Mouse (Mus musculus) lung, embryonic 16.5 days (tissue): ENCODE measurements around the gene Ttyh2. TPM values are rescaled to one million over a fixed set of nuclear protein-coding genes. Genes with fewer than 3 reads are reported as not detected.
A peak's percentile ranks its signal among the peaks of the same experiment; 100 is the strongest.

ENCODE experiments used
- ATAC-seq: fragments of 200-750 bp; cut with Nextera tagmentation; 2 replicates; pipeline ENCODE4 v1.8.0; 2017; ENCODE audit warnings: low read depth, mild to moderate bottlenecking, moderate library complexity
- H3K27ac ChIP-seq: fragments of 300-500 bp; sonication (generic); 2 replicates; pipeline ENCODE4 v1.5.1; 2014; ENCODE audit warnings: mild to moderate bottlenecking, control low read depth, low read length
- H3K27me3 ChIP-seq: fragments of 300-500 bp; sonication (generic); 2 replicates; pipeline ENCODE4 v1.6.1; 2014; ENCODE audit warnings: low read depth, low read length, mixed read lengths; ENCODE audit not compliant: control insufficient read depth, insufficient read depth
- H3K36me3 ChIP-seq: fragments of 300-500 bp; sonication (generic); 2 replicates; pipeline ENCODE4 v1.6.1; 2014; ENCODE audit warnings: low read length; ENCODE audit not compliant: control insufficient read depth, insufficient read depth
- H3K4me1 ChIP-seq: fragments of 300-500 bp; sonication (generic); replicated peaks from 2 replicates; pipeline ENCODE4 v1.6.1; 2014; ENCODE audit warnings: low read length, mixed read lengths; ENCODE audit not compliant: control insufficient read depth, insufficient read depth
- H3K4me2 ChIP-seq: fragments of 300-500 bp; sonication (generic); 2 replicates; pipeline ENCODE4 v1.6.1; 2014; ENCODE audit warnings: low read depth, low read length, control low read depth
- H3K4me3 ChIP-seq: fragments of 300-500 bp; sonication (generic); 2 replicates; pipeline ENCODE4 v1.5.1; 2014; ENCODE audit warnings: mild to moderate bottlenecking, low read length, control low read depth
- H3K9ac ChIP-seq: fragments of 300-500 bp; sonication (generic); 2 replicates; pipeline ENCODE4 v1.6.1; 2014; ENCODE audit warnings: low read length, control low read depth
- H3K9me3 ChIP-seq: fragments of 300-500 bp; sonication (generic); 2 replicates; pipeline ENCODE4 v1.6.1; 2016; ENCODE audit warnings: low read length; ENCODE audit not compliant: control insufficient read depth
- WGBS: fragments of 180-500 bp; shearing (Covaris S2); extraction: QIAGEN DNeasy Blood & Tissue Kit; methylation state at CpG from one replicate; pipeline ENCODE4 v1.1.7; 2014; 5-methylcytosine and 5-hydroxymethylcytosine counted together
- polyA plus RNA-seq: library from polyadenylated mRNA; unstranded; fragments of >200 nt; fragmentation: Nextera tagmentation; extraction: Ambion mirVana; gene quantifications from 2 replicates; pipeline ENCODE4 v1.2.1, GENCODE M21; 2015

Ttyh2 gene
- polyA plus RNA-seq, 1 experiment from 2014 or later, result 13.7 TPM

GRCm38 (mm10) chr11:114654552-114654951, 20.7 kb upstream of the Ttyh2 start:
- 0 out of 2 replicates have a peak, but pooled peaks have one; percentile 15 for ATAC-seq
- Histone ChIP-seq H3K4me2 (no peak overlapping the region), H3K4me3 (no peak overlapping the region), H3K36me3 (no peaks in the 10 kb centered on the region), H3K4me1 (no peaks in the 10 kb centered on the region), H3K9me3 (no peaks in the 10 kb centered on the region), H3K27ac (no peak overlapping the region), H3K27me3 (peaks cover 5% of the 10 kb centered on the region; the same call in 1 of the 2 replicates), H3K9ac (no peak overlapping the region)
- 51% methylated on average over 5 of the region's 5 CpGs for WGBS

GRCm38 (mm10) chr11:114655350-114656008, 19.8 kb upstream of the Ttyh2 start:
- 76% methylated on average over 7 of the region's 7 CpGs for whole genome bisulfite sequencing

GRCm38 (mm10) chr11:114656994-114657644, 18.1 kb upstream of the Ttyh2 start:
- ATAC-seq, result no peak
- Histone ChIP-seq H3K4me1 (no peaks in the 10 kb centered on the region), H3K27me3 (peaks cover 5% of the 10 kb centered on the region; the same call in 1 of the 2 replicates), H3K9me3 (no peaks in the 10 kb centered on the region), H3K4me3 (no peak overlapping the region), H3K27ac (no peak overlapping the region), H3K36me3 (no peaks in the 10 kb centered on the region), H3K9ac (no peak overlapping the region), H3K4me2 (no peak overlapping the region)
- WGBS, result 20% methylated on average over 26 of the region's 27 CpGs

More at GRCm38 (mm10) chr11:114655350-114656008, 19.8 kb upstream of the Ttyh2 start:
- no peak overlapping the region for H3K27ac ChIP-seq
- no peaks in the 10 kb centered on the region for H3K9me3 ChIP-seq
- no peak overlapping the region for H3K4me2 ChIP-seq
- no peak for ATAC-seq
- H3K4me1 ChIP-seq, result no peaks in the 10 kb centered on the region
- no peak overlapping the region for H3K9ac ChIP-seq
- H3K4me3 ChIP-seq, result no peak overlapping the region
- no peaks in the 10 kb centered on the region for H3K36me3 ChIP-seq
- H3K27me3 ChIP-seq, result peaks cover 5% of the 10 kb centered on the region; the same call in 1 of the 2 replicates

- no peak overlapping the region for H3K4me2 ChIP-seq
- no peak overlapping the region for H3K9ac ChIP-seq
- no peak overlapping the region for H3K27ac ChIP-seq
- no peaks in the 10 kb centered on the region for H3K36me3 ChIP-seq
- H3K9me3 ChIP-seq, result no peaks in the 10 kb centered on the region
- ATAC-seq, result no peak
- no peaks in the 10 kb centered on the region for H3K4me1 ChIP-seq
- H3K4me3 ChIP-seq, result no peak overlapping the region
- WGBS, result 15% methylated on average over 7 of the region's 7 CpGs
- H3K27me3 ChIP-seq, result peaks cover 5% of the 10 kb centered on the region; the same call in 1 of the 2 replicates
Observed at GRCm38 (mm10) chr11:114657737-114658136, 17.5 kb upstream of the Ttyh2 start.

- no peak overlapping the region for H3K27ac ChIP-seq
- H3K9ac ChIP-seq, result no peak overlapping the region
- H3K4me1 ChIP-seq, result no peaks in the 10 kb centered on the region
- no peaks in the 10 kb centered on the region for H3K9me3 ChIP-seq
- no peak for ATAC-seq
- WGBS, result 81% methylated on average over 14 of the region's 14 CpGs
- no peak overlapping the region for H3K4me3 ChIP-seq
- H3K36me3 ChIP-seq, result no peaks in the 10 kb centered on the region
- H3K27me3 ChIP-seq, result peaks cover 9% of the 10 kb centered on the region; the same call in 1 of the 2 replicates
- no peak overlapping the region for H3K4me2 ChIP-seq
Observed at GRCm38 (mm10) chr11:114662161-114662560, 13.1 kb upstream of the Ttyh2 start.

- WGBS, result 30% methylated on average over 6 of the region's 6 CpGs
- Histone ChIP-seq H3K4me3 (no peak overlapping the region), H3K27ac (no peak overlapping the region), H3K36me3 (no peaks in the 10 kb centered on the region), H3K9ac (no peak overlapping the region), H3K4me2 (no peak overlapping the region), H3K9me3 (no peaks in the 10 kb centered on the region), H3K4me1 (no peaks in the 10 kb centered on the region), H3K27me3 (peaks cover 6% of the 10 kb centered on the region; the same call in 1 of the 2 replicates)
- ATAC-seq, result no peak
Observed at GRCm38 (mm10) chr11:114662746-114663362, 12.4 kb upstream of the Ttyh2 start.

GRCm38 (mm10) chr11:114664164-114664563, 11.1 kb upstream of the Ttyh2 start:
- no peak for ATAC-seq
- Histone ChIP-seq H3K27ac (no peak overlapping the region), H3K4me3 (no peak overlapping the region), H3K9ac (no peak overlapping the region), H3K9me3 (no peaks in the 10 kb centered on the region), H3K36me3 (no peaks in the 10 kb centered on the region), H3K4me1 (no peaks in the 10 kb centered on the region), H3K4me2 (no peak overlapping the region), H3K27me3 (peaks cover 6% of the 10 kb centered on the region; the same call in 1 of the 2 replicates)
- WGBS, result 66% methylated on average over 7 of the region's 7 CpGs

- H3K4me3 ChIP-seq, result no peak overlapping the region
- H3K27me3 ChIP-seq, result peaks cover 6% of the 10 kb centered on the region; the same call in 1 of the 2 replicates
- H3K4me1 ChIP-seq, result peaks cover 9% of the 10 kb centered on the region
- H3K4me2 ChIP-seq, result no peak overlapping the region
- peaks cover 1% of the 10 kb centered on the region; the same call in 1 of the 2 replicates for H3K36me3 ChIP-seq
- ATAC-seq, result no peak
- 34% methylated on average over 2 of the region's 2 CpGs for WGBS
- no peaks in the 10 kb centered on the region for H3K9me3 ChIP-seq
- no peak overlapping the region for H3K9ac ChIP-seq
- H3K27ac ChIP-seq, result no peak overlapping the region
Observed at GRCm38 (mm10) chr11:114665463-114665862, 9.8 kb upstream of the Ttyh2 start.

- Histone ChIP-seq H3K27me3 (peaks cover 6% of the 10 kb centered on the region; the same call in 1 of the 2 replicates), H3K27ac (no peak overlapping the region), H3K9ac (no peak overlapping the region), H3K4me1 (peaks cover 11% of the 10 kb centered on the region), H3K4me2 (no peak overlapping the region), H3K4me3 (no peak overlapping the region), H3K9me3 (no peaks in the 10 kb centered on the region), H3K36me3 (peaks cover 14% of the 10 kb centered on the region)
- WGBS, result 12% methylated on average over 13 of the region's 13 CpGs
- ATAC-seq, result no peak
Observed at GRCm38 (mm10) chr11:114666786-114667185, 8.4 kb upstream of the Ttyh2 start.
